Mouse (Mus musculus) ES-E14 (cell line): ENCODE measurements around the gene Med13.

Source experiments
- CHD2 ChIP-seq: IDR thresholded peaks from 2 replicates; pipeline ENCODE4 v1.6.1; 2014; ENCODE audit warnings: mild to moderate bottlenecking, low read depth, low read length, inconsistent platforms
- HCFC1 ChIP-seq: IDR thresholded peaks from 2 replicates; pipeline ENCODE4 v1.6.1; 2012; ENCODE audit warnings: low read length, inconsistent platforms, borderline replicate concordance; ENCODE audit not compliant: insufficient read depth
- MAFK ChIP-seq: IDR thresholded peaks from 2 replicates; pipeline ENCODE4 v1.6.1; 2014; ENCODE audit warnings: mild to moderate bottlenecking, low read depth, low read length, inconsistent platforms; ENCODE audit not compliant: insufficient read depth
- ZNF384 ChIP-seq: IDR thresholded peaks from 2 replicates; pipeline ENCODE4 v1.6.1; 2012; ENCODE audit warnings: low read depth, low read length, inconsistent platforms

DNA sequence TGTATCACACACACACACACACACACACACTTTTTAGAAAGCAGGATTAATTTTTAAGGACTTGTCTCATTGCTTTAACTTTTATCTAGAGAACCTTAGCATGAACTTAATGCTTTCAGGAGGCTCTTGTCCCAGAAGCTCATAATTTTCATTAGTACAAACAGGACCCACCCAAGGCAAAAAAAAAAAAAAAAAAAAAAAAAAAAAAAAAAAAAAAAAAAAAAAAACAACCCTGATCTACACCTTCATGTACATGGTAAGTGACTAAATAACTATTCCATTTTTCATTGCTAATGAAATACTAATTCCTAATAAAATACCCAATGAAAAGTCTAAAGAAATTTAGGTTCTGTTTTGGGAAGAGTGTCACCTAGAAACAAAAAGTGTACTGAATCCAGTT is 8.5 kb downstream of the Med13 start:
- TF ChIP-seq ZNF384 (no peak), HCFC1 (no peak), CHD2 (no peak), MAFK (no peak)
